In genomic region chr1:152084638-152085345, GRCm38 (mm10) we compare ENCODE assay signal across 8 mouse cellular contexts. TPM values are rescaled to one million over a fixed set of nuclear protein-coding genes. Genes with fewer than 3 reads are reported as not detected.
A peak's percentile ranks its signal among the peaks of the same experiment; 100 is the strongest.
DNase-seq lines count a peak whose midpoint lies in the region; ATAC-seq and TF ChIP-seq lines count a peak whose summit lies in the region.

No protein-coding gene starts in this region.

- peak overlapping the region; percentile 29; the same call in 1 of the 2 replicates for H3K9ac ChIP-seq in hindbrain, embryonic 13.5 days
- no peak overlapping the region for H3K9ac ChIP-seq in midbrain, postnatal 0 days (replicated peaks; ENCODE audit: low read length, poor library complexity, severe bottlenecking)

- no peaks in the 10 kb centered on the region for H3K36me3 ChIP-seq in E14TG2a.4 (ENCODE audit: insufficient read depth, low read length)
- no peaks in the 10 kb centered on the region for H3K36me3 ChIP-seq in hindbrain, embryonic 13.5 days
- no peaks in the 10 kb centered on the region for H3K36me3 ChIP-seq in midbrain, postnatal 0 days (ENCODE audit: insufficient read depth, low read length)

- ATAC-seq in hindbrain, embryonic 13.5 days (ENCODE audit: low FRiP score), result no peak
- ATAC-seq in midbrain, postnatal 0 days (ENCODE audit: low FRiP score), result no peak

- H3K4me1 ChIP-seq in E14TG2a.4 (replicated peaks; ENCODE audit: low read depth, low read length), result peaks cover 60% of the 10 kb centered on the region
- peaks cover 80% of the 10 kb centered on the region for H3K4me1 ChIP-seq in hindbrain, embryonic 13.5 days (replicated peaks)
- H3K4me1 ChIP-seq in midbrain, postnatal 0 days (ENCODE audit: insufficient read depth, low read length), result peaks cover 26% of the 10 kb centered on the region

- H3K4me3 ChIP-seq in E14TG2a.4 (replicated peaks; ENCODE audit: low read length), result peak overlapping the region; percentile 68
- H3K4me3 ChIP-seq in hindbrain, embryonic 13.5 days, result no peak overlapping the region
- no peak overlapping the region for H3K4me3 ChIP-seq in midbrain, postnatal 0 days (ENCODE audit: low read depth, low read length)

- TF ChIP-seq CTCF in E14TG2a.4 (conservative IDR thresholded peaks at IDR 0.05; ENCODE audit: low read length), result no peak
- no peak for TF ChIP-seq CTCF in midbrain, postnatal 0 days (IDR thresholded peaks at IDR 0.05)

- H3K27ac ChIP-seq in hindbrain, embryonic 13.5 days, result peak overlapping the region; percentile 46
- no peak overlapping the region for H3K27ac ChIP-seq in midbrain, postnatal 0 days (ENCODE audit: low read depth, low read length)

- peaks cover 16% of the 10 kb centered on the region for H3K27me3 ChIP-seq in E14TG2a.4 (ENCODE audit: insufficient read depth, low read length)
- H3K27me3 ChIP-seq in hindbrain, embryonic 13.5 days, result no peaks in the 10 kb centered on the region
- no peaks in the 10 kb centered on the region for H3K27me3 ChIP-seq in midbrain, postnatal 0 days (ENCODE audit: insufficient read depth, low read length)

- WGBS in hindbrain, embryonic 13.5 days, result 31% methylated on average over 15 of the region's 15 CpGs
- WGBS in midbrain, postnatal 0 days, result 36% methylated on average over 15 of the region's 15 CpGs

- peak; percentile 92 for DNase-seq in brain, adult 2 months (ENCODE audit: low read depth, low spot score)
- peak; percentile 71 for DNase-seq in gastrocnemius, adult 18-20 months (ENCODE audit: low spot score)
- DNase-seq in liver, result peak; percentile 18
- DNase-seq in midbrain, postnatal 0 days (ENCODE audit: low spot score), result no peak
- no peak for DNase-seq in Muller cell, postnatal 12 days (ENCODE audit: inconsistent ontology term)
- no peak for DNase-seq in right cerebral cortex, postnatal 14 days

- H3K4me2 ChIP-seq in hindbrain, embryonic 13.5 days, result peak overlapping the region; percentile 79
- H3K4me2 ChIP-seq in midbrain, postnatal 0 days (ENCODE audit: low read depth, low read length, poor library complexity, severe bottlenecking), result peak overlapping the region; percentile 10

- H3K9me3 ChIP-seq in E14TG2a.4 (ENCODE audit: low read length), result no peaks in the 10 kb centered on the region
- no peaks in the 10 kb centered on the region for H3K9me3 ChIP-seq in hindbrain, embryonic 13.5 days
- no peaks in the 10 kb centered on the region for H3K9me3 ChIP-seq in midbrain, postnatal 0 days (ENCODE audit: low read length)

RNA-seq across cellular contexts. Expression of gene 1700025G04Rik, which starts 5.1 kb away (rescaled TPM):
- total RNA-seq in gastrocnemius, adult 18-20 months (2021), result 10 to 100 TPM; 72.9 to 79.7 TPM
- polyA plus RNA-seq in hindbrain, embryonic 13.5 days (2015; fragmentation: Nextera tagmentation; extraction: Ambion mirVana), result 41.0 and 41.7 TPM in 2 replicates
- 24.0 and 34.2 TPM in 2 replicates for total RNA-seq in midbrain, postnatal 0 days (2014; rRNA removed)
- 20.4 and 22.6 TPM in 2 replicates for polyA plus RNA-seq in midbrain, postnatal 0 days (2015; fragmentation: Nextera tagmentation; extraction: Ambion mirVana)

Comparison
In these comparisons a context has a peak if more than half of its experiments do, and no peak if none do; other contexts are left out.
1. DNase-seq: peak in brain, adult 2 months (single experiment), gastrocnemius, adult 18-20 months (single experiment) and liver (single experiment); none in midbrain, postnatal 0 days (single experiment), Muller cell, postnatal 12 days (single experiment) and right cerebral cortex, postnatal 14 days (single experiment).